Mouse (Mus musculus) stomach, postnatal 0 days (tissue): ENCODE results near the gene Nfe2l1. TPM values are rescaled to one million over a fixed set of nuclear protein-coding genes. Genes with fewer than 3 reads are reported as not detected.
"Not testable (repeated sequence)": the region's sequence is repeated elsewhere in the genome, so short reads cannot be mapped to it uniquely, and the experiment has no call there.

Experiments
- ATAC-seq: fragments of 200-750 bp; cut with Nextera tagmentation; 2 replicates; pipeline ENCODE4 v1.8.0; 2017; ENCODE audit not compliant: low FRiP score, low TSS enrichment
- DNase-seq: peaks from one replicate; pipeline ENCODE4 v3.0.0-alpha.2; 2016; ENCODE audit warnings: low spot score
- H3K27ac ChIP-seq: fragments of 300-500 bp; sonication (generic); replicated peaks from 2 replicates; pipeline ENCODE4 v1.5.1; 2014; ENCODE audit warnings: mild to moderate bottlenecking, control low read depth
- H3K27me3 ChIP-seq: fragments of 300-500 bp; sonication (generic); 2 replicates; pipeline ENCODE4 v1.6.1; 2014; ENCODE audit warnings: low read length; ENCODE audit not compliant: control insufficient read depth, insufficient read depth
- H3K36me3 ChIP-seq: fragments of 300-500 bp; sonication (generic); 2 replicates; pipeline ENCODE4 v1.6.1; 2014; ENCODE audit warnings: low read length, mixed read lengths; ENCODE audit not compliant: control insufficient read depth, insufficient read depth
- H3K4me1 ChIP-seq: fragments of 300-500 bp; sonication (generic); replicated peaks from 2 replicates; pipeline ENCODE4 v1.6.1; 2014; ENCODE audit warnings: antibody characterized with exemption; ENCODE audit not compliant: control insufficient read depth, insufficient read depth
- H3K4me2 ChIP-seq: fragments of 300-500 bp; sonication (generic); replicated peaks from 2 replicates; pipeline ENCODE4 v1.6.1; 2014; ENCODE audit warnings: low read depth, mild to moderate bottlenecking, control low read depth, moderate library complexity
- H3K4me3 ChIP-seq: fragments of 300-500 bp; sonication (generic); 2 replicates; pipeline ENCODE4 v1.5.1; 2014; ENCODE audit warnings: low read depth, low read length, control low read depth
- H3K9ac ChIP-seq: fragments of 300-500 bp; sonication (generic); 2 replicates; pipeline ENCODE4 v1.6.1; 2014; ENCODE audit warnings: mild to moderate bottlenecking, low read length, control low read depth, mixed read lengths
- H3K9me3 ChIP-seq: fragments of 300-500 bp; sonication (generic); 2 replicates; pipeline ENCODE4 v1.6.1; 2016; ENCODE audit warnings: low read length; ENCODE audit not compliant: control insufficient read depth
- CTCF ChIP-seq: IDR thresholded peaks from 2 replicates; pipeline ENCODE4 v1.5.1; 2016; ENCODE audit warnings: antibody characterized with exemption, low read depth, mild to moderate bottlenecking, moderate library complexity
- EP300 ChIP-seq: optimal IDR thresholded peaks from 2 replicates; pipeline ENCODE3; 2016; ENCODE audit warnings: antibody characterized with exemption
- WGBS: fragments of 180-500 bp; shearing (Covaris S2); extraction: QIAGEN DNeasy Blood & Tissue Kit; methylation state at CpG from one replicate; pipeline ENCODE4 v1.1.7; 2014; 5-methylcytosine and 5-hydroxymethylcytosine counted together
- polyA plus RNA-seq: library from polyadenylated mRNA; unstranded; fragments of >200 nt; fragmentation: Nextera tagmentation; extraction: Ambion mirVana; gene quantifications from 2 replicates; pipeline ENCODE4 v1.2.1, GENCODE M21; 2015

The Nfe2l1 gene
- polyA plus RNA-seq, 1 experiment from 2014 or later, result 35.6 TPM

GRCm38 (mm10) chr11:96814443-96814842, 15.3 kb downstream of the Nfe2l1 start:
- ATAC-seq (no peak), DNase-seq (no peak)
- H3K27me3 ChIP-seq, result no peaks in the 10 kb centered on the region
- H3K4me1 ChIP-seq, result no peaks in the 10 kb centered on the region
- WGBS, result 78% methylated on average over 2 of the region's 2 CpGs
- H3K4me2 ChIP-seq, result no peak overlapping the region
- H3K9me3 ChIP-seq, result no peaks in the 10 kb centered on the region
- no peak overlapping the region for H3K4me3 ChIP-seq
- H3K27ac ChIP-seq, result no peak overlapping the region
- H3K36me3 ChIP-seq, result peaks cover 22% of the 10 kb centered on the region
- TF ChIP-seq EP300 (no peak), CTCF (no peak)
- no peak overlapping the region for H3K9ac ChIP-seq

DNA sequence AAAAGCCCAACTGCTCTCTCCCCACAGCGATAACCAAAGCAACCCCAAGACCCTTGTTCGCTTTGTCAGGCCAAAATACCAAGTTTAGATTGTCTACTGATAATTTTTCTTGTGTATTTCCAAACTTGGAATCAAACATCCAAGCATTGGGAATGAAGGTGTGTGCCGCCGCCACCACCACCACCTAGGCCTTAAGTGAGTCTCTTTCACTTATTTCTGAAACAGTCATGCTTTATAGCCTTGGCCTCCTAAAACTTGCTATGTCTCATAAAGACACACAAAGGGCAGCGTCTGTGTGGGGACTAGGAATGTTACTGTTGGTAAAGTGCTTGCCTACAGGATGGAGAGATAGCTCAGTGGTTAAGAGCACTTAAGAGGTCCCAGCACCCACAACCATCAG, 15.8 kb downstream of the Nfe2l1 start:
- ATAC-seq (no peak), DNase-seq (no peak)
- Histone ChIP-seq H3K9me3 (no peaks in the 10 kb centered on the region), H3K27me3 (no peaks in the 10 kb centered on the region), H3K27ac (no peak overlapping the region), H3K4me1 (no peaks in the 10 kb centered on the region), H3K4me2 (no peak overlapping the region), H3K4me3 (no peak overlapping the region), H3K36me3 (peaks cover 19% of the 10 kb centered on the region), H3K9ac (no peak overlapping the region)
- WGBS, result 88% methylated on average over 5 of the region's 5 CpGs
- no peak for TF ChIP-seq EP300

GRCm38 (mm10) chr11:96813455-96813854, 16.3 kb downstream of the Nfe2l1 start:
- ATAC-seq (no peak), DNase-seq (no peak)
- H3K27ac ChIP-seq, result no peak overlapping the region
- no peak overlapping the region for H3K4me3 ChIP-seq
- peaks cover 18% of the 10 kb centered on the region; the same call in 1 of the 2 replicates for H3K36me3 ChIP-seq
- no peak overlapping the region for H3K4me2 ChIP-seq
- no peak overlapping the region for H3K9ac ChIP-seq
- H3K27me3 ChIP-seq, result no peaks in the 10 kb centered on the region
- WGBS, result 80% methylated on average over 4 of the region's 4 CpGs
- no peak for TF ChIP-seq CTCF
- TF ChIP-seq EP300, result no peak
- no peaks in the 10 kb centered on the region for H3K9me3 ChIP-seq
- H3K4me1 ChIP-seq, result no peaks in the 10 kb centered on the region

DNA sequence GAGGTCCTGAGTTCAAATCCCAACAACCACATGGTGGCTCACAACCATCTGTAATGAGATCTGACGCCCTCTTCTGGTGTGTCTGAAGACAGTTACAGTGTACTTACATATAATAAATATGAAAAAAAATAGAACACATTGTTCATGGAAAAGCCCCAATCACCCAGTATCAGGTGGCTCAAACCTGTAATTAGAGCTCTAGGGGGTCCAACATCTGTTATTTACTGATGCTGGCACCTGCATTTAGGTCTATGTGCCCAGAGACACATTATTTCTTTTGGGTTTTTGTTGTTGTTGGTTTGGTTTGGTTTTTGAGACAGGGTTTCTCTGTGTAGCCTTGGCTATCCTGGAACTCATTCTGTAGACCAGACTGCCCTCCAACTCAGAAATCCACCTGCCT, 18.6 kb downstream of the Nfe2l1 start:
- not testable (repeated sequence) for ATAC-seq, H3K4me2 ChIP-seq, H3K27ac ChIP-seq, H3K4me1 ChIP-seq, H3K4me3 ChIP-seq, DNase-seq, H3K9me3 ChIP-seq, H3K9ac ChIP-seq, H3K27me3 ChIP-seq
- H3K36me3 ChIP-seq, result peaks cover 18% of the 10 kb centered on the region
- 89% methylated on average over 1 of the region's 1 CpGs for WGBS

- no peak overlapping the region for H3K27ac ChIP-seq
- TF ChIP-seq EP300, result no peak
- no peak for TF ChIP-seq CTCF
- H3K9me3 ChIP-seq, result no peaks in the 10 kb centered on the region
- H3K9ac ChIP-seq, result no peak overlapping the region
- no peak overlapping the region for H3K4me3 ChIP-seq
- WGBS, result 85% methylated on average over 6 of the region's 6 CpGs
- H3K36me3 ChIP-seq, result peaks cover 17% of the 10 kb centered on the region
- H3K4me2 ChIP-seq, result no peak overlapping the region
- DNase-seq (no peak), ATAC-seq (no peak)
- no peaks in the 10 kb centered on the region for H3K27me3 ChIP-seq
- no peaks in the 10 kb centered on the region for H3K4me1 ChIP-seq
Measured at GRCm38 (mm10) chr11:96809562-96810235, 20.1 kb downstream of the Nfe2l1 start.

- H3K27me3 ChIP-seq, result no peaks in the 10 kb centered on the region
- H3K4me1 ChIP-seq, result no peaks in the 10 kb centered on the region
- peaks cover 21% of the 10 kb centered on the region for H3K36me3 ChIP-seq
- DNase-seq (no peak), ATAC-seq (no peak)
- H3K9me3 ChIP-seq, result no peaks in the 10 kb centered on the region
- WGBS, result 43% methylated on average over 1 of the region's 1 CpGs
- H3K4me3 ChIP-seq, result no peak overlapping the region
- H3K9ac ChIP-seq, result no peak overlapping the region
- TF ChIP-seq EP300 (no peak), CTCF (peak; percentile 43)
- no peak overlapping the region for H3K4me2 ChIP-seq
- H3K27ac ChIP-seq, result no peak overlapping the region
Measured at GRCm38 (mm10) chr11:96808066-96808465, 21.7 kb downstream of the Nfe2l1 start.
